12 mouse cellular contexts compared by ENCODE assay signal in the genomic region with DNA sequence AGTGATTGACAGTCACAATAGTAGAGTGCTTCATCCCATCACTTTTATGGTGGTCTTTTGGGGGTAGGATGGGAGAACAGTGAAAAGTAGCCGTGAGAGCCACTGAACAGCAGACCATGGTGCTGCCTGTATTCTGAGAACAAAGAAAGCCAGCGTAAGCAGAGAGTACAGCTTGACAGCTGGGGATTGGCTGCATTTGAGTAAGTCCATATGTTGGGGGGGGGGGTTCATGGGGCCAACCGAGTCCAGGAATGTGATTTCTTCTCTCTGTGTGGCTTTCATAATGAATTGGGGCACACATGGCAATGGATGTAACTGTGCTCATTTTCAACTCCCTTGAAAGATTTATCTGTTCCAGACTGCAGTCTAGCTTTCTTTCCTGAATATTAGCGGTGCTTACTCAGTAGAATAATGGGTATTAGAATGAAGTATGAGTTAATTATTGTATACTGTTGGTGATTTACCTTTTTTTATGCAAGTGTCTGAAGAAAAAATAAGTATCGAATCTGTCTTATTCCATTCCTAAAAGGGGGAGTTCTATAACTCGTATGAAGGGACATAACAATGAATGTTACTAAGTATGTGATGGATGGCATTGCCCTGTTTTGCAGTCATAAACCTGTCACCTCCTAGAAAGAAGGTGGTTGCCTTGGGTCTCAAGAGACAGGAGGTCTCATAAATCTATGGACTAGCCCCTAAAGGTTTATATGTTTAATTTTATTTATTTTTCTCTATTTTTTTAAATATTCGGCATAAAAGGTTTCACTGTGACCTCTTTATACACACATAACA.
DNase-seq lines count a peak whose midpoint lies in the region; ATAC-seq lines count a peak whose summit lies in the region.
"Had no signal": no experiment of that assay in that cellular context is flagged by ENCODE, and none has a peak within 500 bp of the region (broad histone marks: within the 10 kb centered on the region; RNA-seq: fewer than 3 reads in every experiment).

No protein-coding gene starts in this region.

- peaks cover 9% of the 10 kb centered on the region; the same call in 1 of the 2 replicates for H3K4me1 ChIP-seq in forebrain, embryonic 12.5 days
- peaks cover 5% of the 10 kb centered on the region; the same call in 1 of the 2 replicates for H3K4me1 ChIP-seq in forebrain, embryonic 16.5 days (replicated peaks; ENCODE audit: control insufficient read depth, insufficient read depth, low read length)
- H3K4me1 ChIP-seq in midbrain, embryonic 12.5 days: no peaks in the 10 kb centered on the region
- H3K4me1 ChIP-seq in midbrain, embryonic 14.5 days (ENCODE audit: control insufficient read depth, insufficient read depth, low read length): no peaks in the 10 kb centered on the region
- peaks cover 6% of the 10 kb centered on the region; the same call in 1 of the 2 replicates for H3K4me1 ChIP-seq in neural tube, embryonic 15.5 days

- DNase-seq in midbrain, embryonic 14.5 days: no peak
- DNase-seq in hindlimb bud, embryonic 11.5 days (ENCODE audit: extremely low spot score, low read depth, low spot score): peak; percentile 82
- no peak for DNase-seq in left cerebral cortex, postnatal 14 days (ENCODE audit: low spot score in 2 of 2)
- no peak for DNase-seq in frontal cortex, postnatal 14 days (ENCODE audit: low spot score in 2 of 2)
- DNase-seq: adrenal gland, postnatal 36 days; cerebellum, adult 11-12 months had no signal

- H3K27ac ChIP-seq in forebrain, embryonic 12.5 days: no peak overlapping the region
- H3K27ac ChIP-seq in forebrain, embryonic 16.5 days (ENCODE audit: low read length): no peak overlapping the region
- no peak overlapping the region for H3K27ac ChIP-seq in midbrain, embryonic 12.5 days (replicated peaks)
- H3K27ac ChIP-seq in midbrain, embryonic 14.5 days (replicated peaks; ENCODE audit: low read depth, low read length): no peak overlapping the region
- H3K27ac ChIP-seq in neural tube, embryonic 15.5 days (replicated peaks): no peak overlapping the region
- H3K27ac ChIP-seq: intestine, embryonic 15.5 days; left cerebral cortex, adult 2 months had no signal

- H3K27me3 ChIP-seq in forebrain, embryonic 12.5 days: no peaks in the 10 kb centered on the region
- H3K27me3 ChIP-seq in forebrain, embryonic 16.5 days (replicated peaks; ENCODE audit: control insufficient read depth, insufficient read depth, low read length): no peaks in the 10 kb centered on the region
- no peaks in the 10 kb centered on the region for H3K27me3 ChIP-seq in midbrain, embryonic 12.5 days
- H3K27me3 ChIP-seq in midbrain, embryonic 14.5 days (ENCODE audit: control insufficient read depth, insufficient read depth, low read length): no peaks in the 10 kb centered on the region
- no peaks in the 10 kb centered on the region for H3K27me3 ChIP-seq in neural tube, embryonic 15.5 days (replicated peaks)
- H3K27me3 ChIP-seq: intestine, embryonic 15.5 days had no signal

- H3K9ac ChIP-seq in forebrain, embryonic 12.5 days: no peak overlapping the region
- no peak overlapping the region for H3K9ac ChIP-seq in forebrain, embryonic 16.5 days (replicated peaks; ENCODE audit: low read depth, low read length)
- no peak overlapping the region for H3K9ac ChIP-seq in midbrain, embryonic 12.5 days (replicated peaks)
- H3K9ac ChIP-seq in midbrain, embryonic 14.5 days (replicated peaks; ENCODE audit: low read length): no peak overlapping the region
- no peak overlapping the region for H3K9ac ChIP-seq in neural tube, embryonic 15.5 days (replicated peaks)
- H3K9ac ChIP-seq: intestine, embryonic 15.5 days had no signal

- no peaks in the 10 kb centered on the region for H3K36me3 ChIP-seq in forebrain, embryonic 12.5 days (replicated peaks)
- no peaks in the 10 kb centered on the region for H3K36me3 ChIP-seq in forebrain, embryonic 16.5 days (ENCODE audit: control insufficient read depth, insufficient read depth)
- no peaks in the 10 kb centered on the region for H3K36me3 ChIP-seq in midbrain, embryonic 12.5 days
- H3K36me3 ChIP-seq in midbrain, embryonic 14.5 days (ENCODE audit: control insufficient read depth, insufficient read depth, low read length): no peaks in the 10 kb centered on the region
- H3K36me3 ChIP-seq in neural tube, embryonic 15.5 days: no peaks in the 10 kb centered on the region
- H3K36me3 ChIP-seq: intestine, embryonic 15.5 days had no signal

- H3K4me2 ChIP-seq in forebrain, embryonic 12.5 days: no peak overlapping the region
- no peak overlapping the region for H3K4me2 ChIP-seq in forebrain, embryonic 16.5 days (ENCODE audit: low read length)
- H3K4me2 ChIP-seq in midbrain, embryonic 12.5 days (replicated peaks): no peak overlapping the region
- H3K4me2 ChIP-seq in midbrain, embryonic 14.5 days (ENCODE audit: low read length): no peak overlapping the region
- H3K4me2 ChIP-seq in neural tube, embryonic 15.5 days: no peak overlapping the region
- H3K4me2 ChIP-seq: intestine, embryonic 15.5 days had no signal

- intact Hi-C loops in left cerebral cortex, postnatal 14 days (cut with DNase I): no loop called here

- H3K4me3 ChIP-seq in forebrain, embryonic 12.5 days (replicated peaks): no peak overlapping the region
- H3K4me3 ChIP-seq in forebrain, embryonic 16.5 days (replicated peaks; ENCODE audit: low read length): no peak overlapping the region
- no peak overlapping the region for H3K4me3 ChIP-seq in midbrain, embryonic 12.5 days
- no peak overlapping the region for H3K4me3 ChIP-seq in midbrain, embryonic 14.5 days (replicated peaks; ENCODE audit: low read depth, low read length)
- H3K4me3 ChIP-seq in neural tube, embryonic 15.5 days (replicated peaks): no peak overlapping the region
- H3K4me3 ChIP-seq: intestine, embryonic 15.5 days; left cerebral cortex, adult 2 months had no signal

- ATAC-seq in forebrain, embryonic 12.5 days (ENCODE audit: low FRiP score): peak; percentile 61; the same call in 1 of the 2 replicates
- no peak for ATAC-seq in forebrain, embryonic 16.5 days
- peak; percentile 60 for ATAC-seq in midbrain, embryonic 12.5 days (ENCODE audit: low FRiP score, low read depth)
- no peak for ATAC-seq in midbrain, embryonic 14.5 days (ENCODE audit: low FRiP score, low TSS enrichment)
- ATAC-seq in neural tube, embryonic 15.5 days (ENCODE audit: low FRiP score): peak; percentile 45; the same call in 1 of the 2 replicates
- ATAC-seq: intestine, embryonic 15.5 days had no signal

- WGBS in forebrain, embryonic 12.5 days: 70% methylated on average over 7 of the region's 7 CpGs
- 62% methylated on average over 7 of the region's 7 CpGs for WGBS in forebrain, embryonic 16.5 days
- 66% methylated on average over 7 of the region's 7 CpGs for WGBS in midbrain, embryonic 12.5 days
- WGBS in midbrain, embryonic 14.5 days: 69% methylated on average over 7 of the region's 7 CpGs
- 44% methylated on average over 7 of the region's 7 CpGs for whole genome bisulfite sequencing in neural tube, embryonic 15.5 days

- H3K9me3 ChIP-seq in forebrain, embryonic 12.5 days: no peaks in the 10 kb centered on the region
- no peaks in the 10 kb centered on the region for H3K9me3 ChIP-seq in forebrain, embryonic 16.5 days (ENCODE audit: control insufficient read depth, low read length)
- H3K9me3 ChIP-seq in midbrain, embryonic 12.5 days: no peaks in the 10 kb centered on the region
- H3K9me3 ChIP-seq in midbrain, embryonic 14.5 days (ENCODE audit: control insufficient read depth, low read length): no peaks in the 10 kb centered on the region
- H3K9me3 ChIP-seq in neural tube, embryonic 15.5 days (replicated peaks): no peaks in the 10 kb centered on the region
- H3K9me3 ChIP-seq: intestine, embryonic 15.5 days had no signal

Comparison
In these comparisons a context has a peak if more than half of its experiments do, and no peak if none do; other contexts are left out.
1. ATAC-seq: peak in forebrain, embryonic 12.5 days (single experiment), midbrain, embryonic 12.5 days (single experiment) and neural tube, embryonic 15.5 days (single experiment); none in forebrain, embryonic 16.5 days (single experiment) and midbrain, embryonic 14.5 days (single experiment).